Mouse (Mus musculus) embryo, embryonic 10 days (tissue): ENCODE data around the gene H2-M10.5.
"Not testable (repeated sequence)": the region's sequence is repeated elsewhere in the genome, so short reads cannot be mapped to it uniquely, and the experiment has no call there.

Source experiments
- DNase-seq: peaks from one replicate; pipeline ENCODE4 v3.0.0-alpha.2; 2015; ENCODE audit warnings: low spot score

The H2-M10.5 gene

GRCm38 (mm10) chr17:36772610-36773009 lies at the start of gene H2-M10.5:
Gene H2-M10.5, plus strand, starts transcription at chr17:36772910.
- not testable (repeated sequence) for DNase-seq

DNA sequence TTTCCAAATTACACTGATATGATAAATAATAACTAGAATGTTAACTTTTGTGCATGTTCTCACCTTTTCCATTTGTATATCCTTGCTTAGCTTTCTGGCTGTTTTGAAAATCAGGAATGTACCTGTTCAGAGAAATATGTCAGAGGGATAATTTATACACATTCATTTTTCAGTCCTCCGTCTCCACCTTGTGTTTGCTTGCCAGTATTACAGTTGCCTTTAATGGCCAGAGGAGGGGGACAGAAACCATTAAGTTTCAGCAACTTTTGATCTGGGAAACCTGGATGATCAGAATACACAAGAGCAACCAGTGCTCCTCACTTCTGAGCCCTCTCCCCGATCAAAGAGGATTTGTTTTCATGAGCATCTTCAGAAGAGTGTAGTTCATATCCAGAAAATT lies 46.7 kb upstream of the H2-M10.5 start:
- DNase-seq, result peak; percentile 28

- DNase-seq, result no peak
Measured at GRCm38 (mm10) chr17:36763816-36764215, 8.9 kb upstream of the H2-M10.5 start.

GRCm38 (mm10) chr17:36764244-36764643 lies 8.5 kb upstream of the H2-M10.5 start:
- DNase-seq, result peak; percentile 28

DNA sequence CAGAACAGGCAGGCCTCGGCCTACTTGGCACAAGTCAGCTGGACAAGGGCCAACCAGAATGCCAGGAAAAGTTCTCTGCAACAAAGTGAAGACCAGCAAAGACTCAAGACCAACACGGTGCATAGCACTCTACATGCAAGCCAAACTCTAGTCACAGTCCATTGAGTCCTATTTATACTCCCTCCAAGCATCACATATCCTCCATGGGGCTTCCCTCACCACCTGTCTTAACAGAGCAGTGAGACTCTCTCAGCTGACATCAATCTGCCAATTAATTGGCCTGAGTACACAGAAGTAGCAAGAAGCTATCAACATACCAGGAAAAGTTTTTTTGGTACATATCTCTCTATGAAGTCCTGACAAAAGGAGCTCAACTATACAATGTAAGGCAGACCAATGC lies 7.3 kb upstream of the H2-M10.5 start:
- DNase-seq, result not testable (repeated sequence)

- DNase-seq, result no peak
Measured at GRCm38 (mm10) chr17:36781533-36781932, 8.8 kb downstream of the H2-M10.5 start.

- peak; percentile 24 for DNase-seq
Measured at GRCm38 (mm10) chr17:36786483-36786886, 13.8 kb downstream of the H2-M10.5 start.

DNA sequence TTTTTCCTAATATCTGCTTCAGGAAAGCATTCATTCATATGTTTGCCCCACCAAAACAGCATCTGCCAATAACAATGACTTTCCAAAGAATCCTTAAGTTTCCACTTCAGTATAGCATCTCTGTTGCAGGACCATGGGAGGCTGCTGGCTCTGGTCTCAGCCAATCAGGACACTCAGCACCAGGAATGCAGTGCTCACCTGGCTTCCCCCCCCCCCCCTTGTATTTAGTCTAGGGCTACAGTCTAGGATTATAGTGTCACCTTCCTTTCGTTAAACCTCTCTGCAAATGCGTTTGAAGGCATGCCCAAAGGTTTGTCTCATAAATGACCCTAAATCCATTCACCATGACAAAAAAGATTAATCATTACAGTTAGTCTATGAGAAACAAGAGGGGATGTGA lies 15.6 kb downstream of the H2-M10.5 start:
- no peak for DNase-seq

DNA sequence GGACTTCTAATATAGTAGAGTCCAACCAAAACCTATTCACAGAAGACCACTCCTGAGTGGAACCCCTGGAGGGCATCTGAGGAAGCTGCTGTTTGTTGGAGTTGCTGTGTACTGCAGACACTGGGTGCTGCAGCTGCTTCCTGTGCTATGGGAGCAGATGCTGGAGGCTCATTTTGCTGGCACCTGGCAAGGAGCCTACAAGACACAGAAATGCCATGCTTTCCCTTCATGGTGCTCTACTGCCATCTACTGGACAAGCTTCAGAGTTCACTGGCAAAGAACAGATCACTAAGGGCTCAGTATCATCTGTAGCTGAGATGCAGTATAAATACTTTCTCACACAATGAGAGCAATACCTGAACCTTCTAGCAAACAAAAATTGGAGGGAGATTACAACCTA lies 16.1 kb downstream of the H2-M10.5 start:
- DNase-seq, result peak; percentile 82

DNA sequence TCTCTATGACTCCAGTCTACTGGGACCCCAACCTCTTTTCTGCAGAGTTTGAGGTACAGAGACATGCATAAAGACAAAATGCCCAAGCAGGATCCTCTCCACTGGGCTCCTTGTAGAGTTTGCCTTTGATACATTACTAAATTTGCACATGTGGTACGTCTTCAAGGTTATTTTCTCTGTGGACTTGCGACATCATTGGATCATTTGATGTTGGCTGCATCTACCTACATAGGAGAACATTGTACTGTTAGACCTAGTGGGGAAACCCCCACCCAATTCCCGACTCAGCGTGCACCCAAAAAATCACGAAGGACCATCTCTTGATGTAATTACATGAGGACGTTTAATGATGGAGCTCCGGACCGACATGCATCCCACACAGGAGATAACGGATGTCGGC lies 26.8 kb downstream of the H2-M10.5 start:
- no peak for DNase-seq

- DNase-seq, result not testable (repeated sequence)
Measured at GRCm38 (mm10) chr17:36799921-36800462, 27.3 kb downstream of the H2-M10.5 start.

DNA sequence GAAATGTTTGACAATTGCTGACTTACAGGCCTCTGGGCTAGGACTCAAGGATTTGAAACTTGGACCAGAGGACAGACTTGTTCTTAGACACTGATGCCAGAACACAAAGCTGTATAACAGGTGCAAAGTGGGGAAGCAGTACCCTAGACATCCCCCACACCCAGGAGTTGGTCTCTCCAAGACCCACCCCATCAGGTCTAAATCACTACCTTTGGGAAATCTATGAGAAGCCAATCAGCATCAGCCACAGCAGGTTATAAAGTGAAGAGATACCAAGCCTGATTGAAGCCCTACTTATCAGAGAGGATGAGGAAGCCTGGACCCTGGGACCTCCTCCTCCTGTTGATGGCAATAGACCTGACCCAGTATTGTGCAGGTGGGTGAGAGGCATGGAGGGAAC lies 39.2 kb downstream of the H2-M10.5 start, which contains the start of gene H2-M10.6:
Gene H2-M10.6 (plus strand): TSS at position 301 of the 400 bp plus-strand sequence.
- no peak for DNase-seq

- peak; percentile 67 for DNase-seq
Measured at GRCm38 (mm10) chr17:36824005-36824404, 51.3 kb downstream of the H2-M10.5 start.

DNA sequence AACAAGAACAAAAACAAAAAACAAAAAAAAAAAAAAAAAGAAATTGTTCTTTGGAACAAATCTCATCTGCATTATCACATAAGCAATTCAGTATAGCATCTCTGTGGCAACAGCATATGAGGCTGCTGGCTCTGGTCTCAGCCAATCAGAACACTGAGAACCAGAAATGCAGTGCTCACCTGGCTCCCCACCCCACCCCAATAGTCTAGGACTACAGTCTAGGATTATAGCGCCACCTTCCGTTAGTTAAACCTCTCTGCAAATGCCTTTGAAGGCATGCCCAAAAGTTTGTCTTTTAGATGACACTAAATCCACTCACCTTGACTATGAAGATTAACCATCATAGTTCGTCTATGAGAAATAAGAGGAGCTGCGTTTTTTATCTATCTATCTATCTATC lies 52.8 kb downstream of the H2-M10.5 start:
- no peak for DNase-seq
